Mouse (Mus musculus): Measurements from ENCODE around the gene Nubp1.

Nubp1 gene

GRCm38 (mm10) chr16:10467391-10468107, 55.8 kb downstream of the Nubp1 start:
- no peak for DNase-seq (ENCODE audit: extremely low spot score, low spot score)

- DNase-seq (ENCODE audit: extremely low spot score, low spot score), result no peak
These were observed 56.5 kb downstream of the Nubp1 start for GRCm38 (mm10) chr16:10468201-10468600.

GRCm38 (mm10) chr16:10471950-10472349, 60.2 kb downstream of the Nubp1 start:
- no peak for DNase-seq (ENCODE audit: extremely low spot score, low spot score)
